Mouse (Mus musculus): ENCODE measurements around the gene Camkk2. TPM values are rescaled to one million over a fixed set of nuclear protein-coding genes. Genes with fewer than 3 reads are reported as not detected.

The Camkk2 gene
- polyA plus RNA-seq, 1 experiment from 2014 or later = 28.8 TPM

DNA sequence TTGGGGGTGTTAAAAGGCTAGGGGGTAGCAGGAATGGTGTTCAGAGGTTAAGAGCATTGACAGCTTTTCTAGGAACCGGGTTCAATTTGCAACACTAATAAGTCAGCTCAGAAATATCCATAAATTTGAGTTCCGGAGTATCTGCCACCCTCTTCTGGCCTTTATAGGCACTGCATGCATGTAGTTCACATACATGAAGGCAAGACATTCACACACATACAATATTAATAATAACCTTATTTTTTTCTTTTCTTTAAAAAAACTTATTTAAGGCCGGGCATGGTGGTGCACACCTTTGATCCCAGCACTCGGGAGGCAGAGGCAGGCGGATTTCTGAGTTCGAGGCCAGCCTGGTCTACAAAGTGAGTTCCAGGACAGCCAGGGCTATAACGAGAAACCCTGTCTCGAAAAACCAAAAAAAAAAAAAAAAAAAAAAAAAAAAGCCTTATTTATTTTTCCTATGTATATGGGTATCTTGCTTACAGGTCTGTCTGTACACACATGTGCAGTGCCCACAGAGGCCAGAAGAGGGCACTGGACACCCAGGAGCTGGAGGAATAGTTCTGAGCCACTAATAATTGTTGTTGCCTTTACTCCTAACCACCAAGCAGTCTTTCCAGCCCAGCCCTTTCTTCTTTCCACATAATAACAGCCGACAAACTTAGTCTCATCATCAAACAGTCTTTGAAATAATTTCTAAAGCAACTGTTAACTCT lies 32.3 kb upstream of the Camkk2 start:
- peaks cover 16% of the 10 kb centered on the region for H3K36me3 ChIP-seq (ENCODE audit: control insufficient read depth, insufficient read depth, low read length)
- H3K9me3 ChIP-seq (ENCODE audit: control insufficient read depth, low read length) = no peaks in the 10 kb centered on the region
- H3K4me2 ChIP-seq (replicated peaks; ENCODE audit: low read depth, low read length) = no peak overlapping the region
- no peak overlapping the region for H3K9ac ChIP-seq (ENCODE audit: low read depth, low read length)
- no peak overlapping the region for H3K27ac ChIP-seq (ENCODE audit: low read depth, low read length)
- no peak overlapping the region for H3K4me3 ChIP-seq (ENCODE audit: low read depth, low read length)
- ATAC-seq (ENCODE audit: low FRiP score) (no peak), DNase-seq (ENCODE audit: low spot score) (peak; percentile 75)
- H3K27me3 ChIP-seq (ENCODE audit: control insufficient read depth, insufficient read depth, low read length) = no peaks in the 10 kb centered on the region
- WGBS = 91% methylated on average over 9 of the region's 9 CpGs
- no peaks in the 10 kb centered on the region for H3K4me1 ChIP-seq (replicated peaks; ENCODE audit: control insufficient read depth, insufficient read depth, low read length)

DNA sequence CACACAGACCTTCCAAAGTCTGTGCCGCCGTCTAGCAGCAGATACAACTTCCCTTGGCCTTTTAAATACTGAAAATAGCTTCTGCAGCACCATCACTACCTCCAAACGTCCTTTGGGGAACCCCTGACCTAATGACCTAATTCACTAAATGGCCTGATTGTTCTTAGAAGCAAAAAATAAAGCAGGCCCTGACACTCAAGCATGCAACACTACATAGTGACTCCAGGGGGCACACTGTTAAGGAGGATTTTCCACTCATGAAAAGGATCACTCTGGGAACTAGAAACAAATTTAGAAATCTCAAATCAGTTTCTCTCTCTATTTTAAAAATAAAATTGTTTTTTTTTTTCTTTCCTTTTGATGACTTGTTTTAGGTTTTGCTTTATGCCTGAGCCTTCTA lies 26.3 kb upstream of the Camkk2 start:
- no peak overlapping the region for H3K4me2 ChIP-seq (replicated peaks; ENCODE audit: low read depth, low read length)
- peaks cover 18% of the 10 kb centered on the region for H3K36me3 ChIP-seq (ENCODE audit: control insufficient read depth, insufficient read depth, low read length)
- 65% methylated on average over 3 of the region's 3 CpGs for WGBS

DNA sequence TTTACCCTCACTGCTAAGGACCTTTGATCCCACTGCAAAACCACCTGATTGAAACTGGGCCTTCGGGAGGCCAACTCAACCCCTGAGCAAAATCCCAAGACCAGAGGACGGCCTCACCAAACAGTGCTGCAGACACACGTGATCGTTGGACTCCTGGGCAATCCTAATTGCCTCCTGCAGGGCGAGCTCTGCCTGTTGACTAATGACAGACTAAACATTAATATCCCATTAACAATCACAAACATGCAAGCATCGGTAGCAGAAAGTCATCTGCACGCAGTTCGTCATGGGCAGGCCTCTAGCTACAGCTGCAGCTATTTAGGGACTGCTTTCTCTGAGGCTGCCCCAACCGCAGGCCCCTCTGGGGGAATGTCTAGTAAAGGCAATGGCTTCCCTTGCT lies 23.5 kb upstream of the Camkk2 start:
- no peak for ATAC-seq (ENCODE audit: low FRiP score)
- H3K36me3 ChIP-seq (ENCODE audit: control insufficient read depth, insufficient read depth, low read length) = peaks cover 29% of the 10 kb centered on the region
- WGBS = 85% methylated on average over 9 of the region's 9 CpGs

More for the DNA sequence above, 26.3 kb upstream of the Camkk2 start:
- H3K27me3 ChIP-seq (ENCODE audit: control insufficient read depth, insufficient read depth, low read length) = no peaks in the 10 kb centered on the region
- no peaks in the 10 kb centered on the region for H3K4me1 ChIP-seq (replicated peaks; ENCODE audit: control insufficient read depth, insufficient read depth, low read length)
- no peak overlapping the region for H3K9ac ChIP-seq (ENCODE audit: low read depth, low read length)
- no peaks in the 10 kb centered on the region for H3K9me3 ChIP-seq (ENCODE audit: control insufficient read depth, low read length)
- H3K27ac ChIP-seq (ENCODE audit: low read depth, low read length) = no peak overlapping the region
- DNase-seq (ENCODE audit: low spot score) (no peak), ATAC-seq (ENCODE audit: low FRiP score) (no peak)
- no peak overlapping the region for H3K4me3 ChIP-seq (ENCODE audit: low read depth, low read length)

DNA sequence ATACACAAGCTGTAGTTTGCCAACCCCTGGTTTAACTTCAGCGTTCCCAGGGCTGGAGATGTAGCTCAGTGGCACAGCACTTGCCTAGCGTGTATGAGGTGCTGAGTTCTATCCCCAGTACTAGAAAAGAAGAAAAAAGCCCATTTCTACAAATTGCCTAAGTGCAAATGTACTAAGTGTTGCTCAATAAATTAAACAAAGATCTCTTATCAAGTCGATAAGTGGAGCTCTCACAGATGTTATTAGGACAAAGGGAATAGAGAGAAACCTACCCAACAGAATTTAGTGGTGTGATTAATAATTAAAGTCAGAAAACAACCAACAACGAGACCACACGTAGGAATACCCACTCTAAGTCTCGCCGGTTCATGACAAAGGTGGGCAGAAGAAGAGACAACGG lies 22.5 kb upstream of the Camkk2 start:
- 93% methylated on average over 8 of the region's 8 CpGs for WGBS
- H3K4me3 ChIP-seq (ENCODE audit: low read depth, low read length) = no peak overlapping the region
- ATAC-seq (ENCODE audit: low FRiP score) (no peak), DNase-seq (ENCODE audit: low spot score) (no peak)
- peaks cover 30% of the 10 kb centered on the region for H3K36me3 ChIP-seq (ENCODE audit: control insufficient read depth, insufficient read depth, low read length)
- no peak overlapping the region for H3K27ac ChIP-seq (ENCODE audit: low read depth, low read length)
- no peak overlapping the region for H3K4me2 ChIP-seq (replicated peaks; ENCODE audit: low read depth, low read length)
- H3K27me3 ChIP-seq (ENCODE audit: control insufficient read depth, insufficient read depth, low read length) = no peaks in the 10 kb centered on the region
- H3K9me3 ChIP-seq (ENCODE audit: control insufficient read depth, low read length) = no peaks in the 10 kb centered on the region
- H3K4me1 ChIP-seq (replicated peaks; ENCODE audit: control insufficient read depth, insufficient read depth, low read length) = no peaks in the 10 kb centered on the region
- H3K9ac ChIP-seq (ENCODE audit: low read depth, low read length) = no peak overlapping the region

More for the DNA sequence above, 23.5 kb upstream of the Camkk2 start:
- H3K4me3 ChIP-seq (ENCODE audit: low read depth, low read length) = no peak overlapping the region
- no peak for DNase-seq (ENCODE audit: low spot score)
- H3K9ac ChIP-seq (ENCODE audit: low read depth, low read length) = no peak overlapping the region
- no peaks in the 10 kb centered on the region for H3K27me3 ChIP-seq (ENCODE audit: control insufficient read depth, insufficient read depth, low read length)
- no peaks in the 10 kb centered on the region for H3K9me3 ChIP-seq (ENCODE audit: control insufficient read depth, low read length)
- no peaks in the 10 kb centered on the region for H3K4me1 ChIP-seq (replicated peaks; ENCODE audit: control insufficient read depth, insufficient read depth, low read length)
- no peak overlapping the region for H3K4me2 ChIP-seq (replicated peaks; ENCODE audit: low read depth, low read length)
- no peak overlapping the region for H3K27ac ChIP-seq (ENCODE audit: low read depth, low read length)

DNA sequence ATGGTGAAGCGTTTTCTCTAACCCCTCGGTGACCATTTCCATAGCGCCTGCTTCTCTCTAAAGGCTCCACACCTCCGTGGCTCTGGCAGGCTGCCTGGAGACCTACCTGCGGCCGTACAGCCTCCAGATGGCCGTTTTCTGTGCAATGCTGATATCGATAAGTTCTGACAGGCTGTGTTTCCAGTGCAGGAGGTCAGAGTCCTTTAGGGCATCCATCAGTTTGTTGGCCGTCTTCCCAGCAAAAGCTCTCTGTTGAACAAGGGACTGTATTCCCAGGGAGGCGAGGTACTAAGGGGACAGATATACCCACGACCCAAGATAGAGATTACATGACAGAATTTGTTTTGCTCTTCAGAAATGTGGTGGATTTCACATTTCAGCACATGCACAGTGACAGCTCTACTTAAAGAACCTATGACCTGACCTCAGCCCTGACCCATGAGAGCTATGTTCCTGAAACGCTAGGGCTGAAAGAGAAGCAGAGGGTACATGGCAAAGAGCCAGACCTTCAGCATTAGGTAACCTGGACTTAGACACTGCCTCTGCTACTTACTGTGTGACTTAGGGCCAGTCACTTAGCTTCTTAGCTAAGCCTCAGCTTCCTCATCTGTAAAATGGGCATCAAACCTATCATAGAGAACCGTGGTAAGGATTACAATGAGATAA lies 21.3 kb upstream of the Camkk2 start:
- Histone ChIP-seq H3K27me3 (ENCODE audit: control insufficient read depth, insufficient read depth, low read length) (no peaks in the 10 kb centered on the region), H3K4me1 (replicated peaks; ENCODE audit: control insufficient read depth, insufficient read depth, low read length) (no peaks in the 10 kb centered on the region), H3K9me3 (ENCODE audit: control insufficient read depth, low read length) (no peaks in the 10 kb centered on the region), H3K27ac (ENCODE audit: low read depth, low read length) (no peak overlapping the region), H3K9ac (ENCODE audit: low read depth, low read length) (no peak overlapping the region), H3K4me2 (replicated peaks; ENCODE audit: low read depth, low read length) (no peak overlapping the region), H3K4me3 (ENCODE audit: low read depth, low read length) (no peak overlapping the region), H3K36me3 (ENCODE audit: control insufficient read depth, insufficient read depth, low read length) (peaks cover 34% of the 10 kb centered on the region)
- DNase-seq (ENCODE audit: low spot score) = no peak
- 87% methylated on average over 13 of the region's 13 CpGs for WGBS
- no peak for ATAC-seq (ENCODE audit: low FRiP score)

DNA sequence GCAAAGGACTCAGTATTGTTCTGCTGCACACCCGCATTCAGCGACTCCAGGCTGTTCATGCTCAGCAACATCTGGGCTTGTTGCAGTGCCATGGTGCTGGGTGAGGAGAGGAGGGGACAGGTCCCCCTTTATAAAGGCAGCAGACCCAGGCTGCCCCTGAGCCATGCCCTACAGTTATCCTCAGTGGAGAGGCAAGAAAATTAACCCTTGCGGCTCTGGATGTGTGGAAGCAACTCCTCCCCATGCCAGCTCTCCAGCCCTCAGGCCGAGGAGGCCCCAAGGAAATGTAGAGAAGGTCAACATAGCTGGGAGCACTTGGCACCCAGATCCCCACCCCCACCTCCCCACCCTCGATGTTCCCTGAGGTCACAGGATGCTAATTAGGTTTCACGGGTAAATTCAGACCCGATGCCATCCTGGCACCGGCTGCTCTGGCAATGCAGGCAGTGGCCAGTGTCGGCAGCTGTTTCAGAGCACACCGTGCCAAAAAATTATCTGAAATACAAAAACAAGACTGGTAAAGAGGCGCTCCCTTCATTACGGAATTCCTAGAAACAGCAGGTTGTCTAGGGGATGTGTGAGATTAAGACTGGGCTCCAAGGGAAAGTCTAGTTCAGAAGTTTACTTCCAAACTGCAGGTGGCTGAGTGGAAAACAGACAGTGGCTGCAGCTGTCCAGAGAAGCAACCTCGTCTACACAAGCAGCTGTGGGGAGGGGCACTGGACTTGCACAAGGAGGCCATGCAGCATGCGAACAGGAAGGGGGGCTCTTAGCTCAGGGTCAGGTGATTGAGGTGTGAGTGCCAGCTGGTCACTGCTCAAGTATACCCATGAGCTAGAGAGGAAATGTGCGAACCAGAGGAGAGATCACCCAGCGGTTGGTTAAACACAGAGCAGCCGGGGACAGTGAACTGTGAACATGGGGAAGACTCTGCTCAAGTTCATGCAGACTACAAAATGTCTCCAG lies 20.5 kb upstream of the Camkk2 start:
- DNase-seq (ENCODE audit: low spot score) (no peak), ATAC-seq (ENCODE audit: low FRiP score) (no peak)
- Histone ChIP-seq H3K9me3 (ENCODE audit: control insufficient read depth, low read length) (no peaks in the 10 kb centered on the region), H3K4me1 (replicated peaks; ENCODE audit: control insufficient read depth, insufficient read depth, low read length) (no peaks in the 10 kb centered on the region), H3K4me2 (replicated peaks; ENCODE audit: low read depth, low read length) (no peak overlapping the region), H3K27ac (ENCODE audit: low read depth, low read length) (0 out of 2 replicates have a peak overlapping the region, but pooled peaks have one; percentile 13), H3K27me3 (ENCODE audit: control insufficient read depth, insufficient read depth, low read length) (no peaks in the 10 kb centered on the region), H3K4me3 (ENCODE audit: low read depth, low read length) (no peak overlapping the region), H3K9ac (ENCODE audit: low read depth, low read length) (no peak overlapping the region), H3K36me3 (ENCODE audit: control insufficient read depth, insufficient read depth, low read length) (peaks cover 38% of the 10 kb centered on the region)
- WGBS = 91% methylated on average over 17 of the region's 17 CpGs

DNA sequence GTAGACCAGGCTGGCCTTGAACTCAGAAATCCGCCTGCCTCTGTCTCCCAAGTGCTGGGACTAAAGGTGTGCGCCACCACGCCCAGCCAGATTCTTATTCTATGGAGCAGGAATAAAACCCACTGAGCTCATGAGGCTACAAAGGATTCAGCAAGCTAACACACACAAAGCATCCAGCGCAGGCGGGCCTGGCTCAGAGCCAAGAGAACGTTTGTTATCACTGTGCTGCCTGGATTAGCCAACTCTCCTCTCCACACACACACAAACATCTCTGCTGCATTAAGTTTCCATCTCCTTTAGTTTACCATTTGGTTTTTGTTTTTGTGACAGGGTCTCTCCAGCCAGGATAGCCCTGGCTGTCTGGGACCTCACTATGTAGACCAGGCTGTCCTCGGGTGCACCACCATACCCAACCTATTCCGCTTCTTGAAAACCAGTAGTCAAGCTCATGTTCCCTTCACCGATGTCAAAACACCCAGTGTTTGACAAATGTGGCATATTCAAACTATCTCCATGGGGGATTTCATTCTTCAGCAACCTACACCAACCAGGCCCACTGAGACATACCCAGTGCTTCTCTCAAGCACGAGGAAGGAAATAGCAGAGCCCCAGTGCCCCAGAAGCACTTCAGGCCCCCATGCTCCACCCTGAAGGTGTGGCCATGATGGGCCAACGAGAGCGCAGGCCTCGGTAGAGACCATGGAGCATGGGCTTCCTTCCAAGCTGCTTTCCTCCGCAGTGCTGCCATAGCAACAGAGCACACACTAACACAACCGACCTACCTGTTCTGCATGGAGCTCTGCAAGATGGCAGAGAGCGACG lies 19.6 kb upstream of the Camkk2 start:
- H3K9ac ChIP-seq (ENCODE audit: low read depth, low read length) = no peak overlapping the region

DNA sequence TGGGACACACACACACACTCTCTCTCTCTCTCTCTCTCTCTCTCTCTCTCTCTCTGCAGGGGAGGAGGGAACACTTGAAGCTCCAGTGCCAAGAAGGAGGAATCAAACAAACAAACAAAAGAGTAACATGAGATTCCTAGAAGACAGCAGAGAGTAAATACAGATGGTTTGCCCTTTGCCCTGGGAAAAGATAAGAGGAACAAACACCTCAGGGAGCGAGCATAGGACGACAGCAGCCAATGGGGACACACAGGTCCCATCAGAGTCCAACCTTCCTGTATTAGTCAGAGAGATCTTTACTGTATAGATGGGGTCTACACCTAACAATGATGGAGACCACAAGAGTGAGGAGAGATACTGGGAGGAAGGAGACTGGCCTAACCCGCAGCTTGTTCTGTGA lies 18.7 kb upstream of the Camkk2 start:
- Histone ChIP-seq H3K4me1 (replicated peaks; ENCODE audit: control insufficient read depth, insufficient read depth, low read length) (no peaks in the 10 kb centered on the region), H3K27ac (ENCODE audit: low read depth, low read length) (no peak overlapping the region), H3K27me3 (ENCODE audit: control insufficient read depth, insufficient read depth, low read length) (no peaks in the 10 kb centered on the region), H3K36me3 (ENCODE audit: control insufficient read depth, insufficient read depth, low read length) (peaks cover 38% of the 10 kb centered on the region), H3K4me2 (replicated peaks; ENCODE audit: low read depth, low read length) (no peak overlapping the region), H3K9ac (ENCODE audit: low read depth, low read length) (no peak overlapping the region), H3K9me3 (ENCODE audit: control insufficient read depth, low read length) (no peaks in the 10 kb centered on the region), H3K4me3 (ENCODE audit: low read depth, low read length) (no peak overlapping the region)
- WGBS = 95% methylated on average over 3 of the region's 3 CpGs
- DNase-seq (ENCODE audit: low spot score) (no peak), ATAC-seq (ENCODE audit: low FRiP score) (no peak)

More for the DNA sequence above, 19.6 kb upstream of the Camkk2 start:
- Histone ChIP-seq H3K36me3 (ENCODE audit: control insufficient read depth, insufficient read depth, low read length) (peaks cover 38% of the 10 kb centered on the region), H3K4me3 (ENCODE audit: low read depth, low read length) (no peak overlapping the region), H3K27me3 (ENCODE audit: control insufficient read depth, insufficient read depth, low read length) (no peaks in the 10 kb centered on the region), H3K9me3 (ENCODE audit: control insufficient read depth, low read length) (no peaks in the 10 kb centered on the region), H3K27ac (ENCODE audit: low read depth, low read length) (no peak overlapping the region), H3K4me1 (replicated peaks; ENCODE audit: control insufficient read depth, insufficient read depth, low read length) (no peaks in the 10 kb centered on the region), H3K4me2 (replicated peaks; ENCODE audit: low read depth, low read length) (no peak overlapping the region)
- 87% methylated on average over 17 of the region's 17 CpGs for WGBS
- ATAC-seq (ENCODE audit: low FRiP score) (no peak), DNase-seq (ENCODE audit: low spot score) (no peak)

All from hindbrain, embryonic 11.5 days (tissue).